Mouse (Mus musculus) gastrocnemius, adult 2 months (tissue): ENCODE measurements around the gene D130043K22Rik. TPM values are rescaled to one million over a fixed set of nuclear protein-coding genes. Genes with fewer than 3 reads are reported as not detected.
"Not testable (repeated sequence)": the region's sequence is repeated elsewhere in the genome, so short reads cannot be mapped to it uniquely, and the experiment has no call there.

Experiments used
- DNase-seq: peaks from one replicate; pipeline ENCODE4 v3.0.0; 2022
- H3K27ac ChIP-seq: fragments of 200-600 bp; 2 replicates; pipeline ENCODE4 v1.8.1; 2022; ENCODE audit warnings: mild to moderate bottlenecking
- H3K4me3 ChIP-seq: fragments of 200-600 bp; 2 replicates; pipeline ENCODE4 v1.8.1; 2022; ENCODE audit warnings: mild to moderate bottlenecking, moderate library complexity
- CTCF ChIP-seq: fragments of 200-600 bp; IDR thresholded peaks from 2 replicates; pipeline ENCODE4 v1.8.1; 2022; ENCODE audit warnings: antibody characterized with exemption, mild to moderate bottlenecking, moderate library complexity
- intact Hi-C: fragments of 180-260 bp; cut with DNase I; formaldehyde crosslinking; loops from one replicate; pipeline ENCODE4 v1.15.1; 2025
- total RNA-seq, 2 experiments: library from RNA; stranded (reverse); gene quantifications; 2 replicates each; pipeline ENCODE4 v1.2.3; 2021

D130043K22Rik gene
- total RNA-seq, 2 experiments from 2014 or later, result not detected

DNA sequence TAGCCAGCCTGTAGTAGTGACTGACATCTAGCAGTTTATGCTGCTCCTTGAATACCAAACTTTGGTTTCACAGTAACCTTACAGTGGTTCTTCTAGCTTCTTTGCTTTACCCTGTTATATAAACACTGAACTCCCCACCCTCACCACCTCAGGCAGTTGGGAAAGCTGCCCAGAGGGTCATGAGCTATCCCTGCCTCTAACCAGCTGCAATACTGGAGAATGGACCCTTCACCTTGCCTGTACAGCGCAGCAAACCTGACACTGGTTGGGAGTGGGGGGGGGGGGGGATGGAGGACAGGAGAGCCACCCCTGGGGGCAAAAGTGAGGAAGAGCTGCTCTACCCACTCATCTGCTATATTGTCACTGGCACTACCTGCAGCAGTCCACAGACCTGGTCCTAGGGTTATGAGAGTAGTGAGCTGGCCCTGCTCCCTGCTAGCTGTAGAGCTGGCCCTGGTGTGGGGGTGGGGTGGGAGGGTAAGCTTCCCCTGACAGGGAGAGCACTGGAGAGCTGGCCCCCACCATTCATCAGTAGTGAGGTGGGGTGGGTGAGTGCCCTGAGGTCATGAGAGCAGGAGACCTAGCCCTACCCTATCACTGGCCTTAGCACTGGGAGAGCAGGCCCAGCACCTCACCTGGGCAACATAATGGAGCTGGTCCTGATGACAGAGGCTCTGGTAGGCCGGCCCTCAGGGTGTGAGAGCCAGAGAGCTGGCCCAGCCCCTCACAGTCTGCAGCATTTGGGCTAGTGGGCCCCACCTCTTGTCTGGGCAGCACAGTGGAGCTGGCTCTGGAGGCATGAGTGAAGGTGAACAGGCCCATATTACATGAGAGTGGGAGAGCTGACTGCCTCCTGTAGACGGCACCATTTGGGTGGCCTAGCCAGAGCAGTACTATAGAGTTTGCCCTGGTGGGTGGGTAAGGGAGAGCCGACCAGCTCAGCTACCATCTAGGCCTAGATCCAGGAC, 28.5 kb upstream of the D130043K22Rik start:
- no peak for TF ChIP-seq CTCF
- no peak for DNase-seq
- H3K27ac ChIP-seq, result no peak overlapping the region
- intact Hi-C loops, result no loop called here
- no peak overlapping the region for H3K4me3 ChIP-seq

DNA sequence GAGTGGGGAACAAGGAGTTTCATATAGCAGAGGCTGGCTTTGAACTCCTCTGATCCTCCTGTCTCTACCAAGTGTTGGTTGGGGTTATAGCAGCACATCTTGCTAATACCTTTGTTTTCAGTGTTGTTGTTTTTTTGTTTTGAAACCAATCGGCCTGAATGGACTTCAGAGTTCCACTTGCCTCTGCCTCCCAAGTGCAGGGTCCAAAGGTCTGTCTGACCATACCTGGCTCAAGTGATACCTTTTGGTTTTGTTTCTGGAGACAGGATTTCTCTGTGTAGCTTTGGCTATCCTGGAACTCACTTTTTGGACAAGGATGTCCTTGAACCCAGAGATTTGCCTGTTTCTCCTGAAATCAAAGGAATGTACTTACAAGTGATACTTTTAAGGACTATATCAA, 25.0 kb upstream of the D130043K22Rik start:
- Histone ChIP-seq H3K4me3 (no peak overlapping the region), H3K27ac (no peak overlapping the region)
- DNase-seq, result no peak
- TF ChIP-seq CTCF, result no peak
- intact Hi-C loops, result no loop called here

DNA sequence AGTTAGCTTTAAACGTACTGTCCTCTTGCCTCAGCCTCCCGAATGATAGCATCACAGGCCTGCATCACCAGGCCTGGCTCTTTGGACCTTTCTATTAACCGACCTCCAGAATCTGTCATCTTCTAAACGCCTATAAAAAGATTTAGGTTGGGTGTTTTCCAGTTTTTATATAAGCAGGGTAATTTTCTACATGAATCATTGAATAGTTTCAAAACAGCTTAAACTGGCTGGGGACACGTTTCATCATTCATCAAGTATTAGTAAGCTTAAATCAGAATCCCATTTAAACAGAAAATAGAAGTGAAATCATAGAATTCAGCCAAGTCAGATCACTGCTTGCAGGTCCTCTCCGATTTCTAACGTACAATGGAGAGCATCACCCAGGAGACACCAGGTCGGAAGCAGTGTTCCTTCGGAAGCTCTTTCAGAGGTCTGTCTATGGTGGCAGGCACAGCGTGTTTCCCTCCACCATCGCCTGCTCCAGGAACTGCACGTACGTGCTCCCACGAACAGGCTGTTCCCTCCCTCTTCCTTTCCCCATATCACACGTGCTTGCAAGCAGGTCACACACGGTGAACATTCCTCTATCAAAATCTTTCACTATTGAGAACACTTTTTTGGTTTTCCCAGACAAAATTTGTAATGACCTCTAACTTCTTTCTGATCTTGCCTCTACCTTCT, 22.1 kb upstream of the D130043K22Rik start:
- Histone ChIP-seq H3K4me3 (no peak overlapping the region), H3K27ac (no peak overlapping the region)
- DNase-seq, result no peak
- intact Hi-C loops, result no loop called here
- TF ChIP-seq CTCF, result no peak

DNA sequence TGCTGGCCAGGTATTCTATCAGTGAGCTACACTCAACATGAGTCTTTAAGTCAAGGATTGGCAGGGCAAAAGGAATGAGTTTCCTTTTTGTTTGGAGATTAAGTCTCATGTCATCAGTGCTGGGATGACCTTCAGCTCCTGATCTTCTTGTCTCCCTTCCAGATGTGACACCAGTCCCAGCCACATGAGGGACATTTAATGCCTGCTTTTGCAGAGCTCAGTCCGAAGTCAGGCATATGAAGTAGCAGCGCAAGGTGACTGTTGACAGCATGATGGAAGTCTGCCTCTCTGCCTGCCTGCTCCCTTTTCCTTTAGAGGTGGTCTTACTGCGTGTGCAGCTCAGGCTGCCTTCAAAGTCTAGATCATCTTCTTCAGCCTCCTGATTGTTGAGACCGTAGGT, 20.3 kb upstream of the D130043K22Rik start:
- TF ChIP-seq CTCF, result peak; percentile 8; the same call in 1 of the 2 replicates
- intact Hi-C loops, result no loop called here
- peak; percentile 34 for DNase-seq
- Histone ChIP-seq H3K27ac (peak overlapping the region; percentile 65), H3K4me3 (no peak overlapping the region)

DNA sequence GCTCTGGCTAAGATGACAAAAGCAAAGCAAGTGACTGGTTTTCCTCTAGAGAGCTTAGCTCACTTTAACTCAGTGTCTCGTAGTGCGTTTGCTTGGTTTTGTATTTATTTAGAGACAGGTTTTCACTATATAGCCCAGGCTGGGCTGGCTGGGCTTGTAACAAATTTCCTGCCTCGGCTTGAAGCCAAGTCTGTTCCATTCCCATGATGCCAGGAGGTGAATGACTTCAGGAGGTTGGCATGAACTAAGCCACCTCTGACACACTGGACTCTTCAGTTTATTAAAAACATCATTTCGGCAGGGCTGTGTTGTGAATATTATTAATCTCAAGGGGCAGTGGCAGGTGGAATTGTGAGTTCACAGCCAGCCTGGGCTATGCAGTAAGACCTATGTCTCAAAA, 19.3 kb upstream of the D130043K22Rik start:
- intact Hi-C loops, result no loop called here
- Histone ChIP-seq H3K4me3 (no peak overlapping the region), H3K27ac (peak overlapping the region; percentile 65)
- no peak for TF ChIP-seq CTCF
- no peak for DNase-seq

DNA sequence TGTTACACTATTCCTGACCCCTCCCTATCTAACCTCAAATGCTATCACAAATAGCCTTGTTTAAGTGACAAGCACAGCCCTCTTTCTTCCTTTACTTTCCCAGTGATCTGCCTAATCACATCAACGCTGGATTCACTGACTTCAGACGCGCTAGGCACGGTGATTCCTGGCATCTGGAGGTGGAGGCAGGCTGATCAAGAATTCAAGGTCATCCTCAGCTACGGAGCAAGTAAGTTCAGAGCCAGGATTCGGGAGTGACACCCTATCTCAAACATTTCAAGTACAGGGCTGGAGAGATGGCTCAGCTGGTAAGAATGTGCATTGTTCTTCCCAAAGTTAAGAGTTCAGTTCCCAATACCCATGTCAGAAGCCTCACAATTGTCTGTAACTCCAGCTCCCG, 18.8 kb upstream of the D130043K22Rik start:
- H3K4me3 ChIP-seq, result no peak overlapping the region
- H3K27ac ChIP-seq, result peak overlapping the region; percentile 65
- intact Hi-C loops, result no loop called here
- no peak for TF ChIP-seq CTCF
- no peak for DNase-seq

DNA sequence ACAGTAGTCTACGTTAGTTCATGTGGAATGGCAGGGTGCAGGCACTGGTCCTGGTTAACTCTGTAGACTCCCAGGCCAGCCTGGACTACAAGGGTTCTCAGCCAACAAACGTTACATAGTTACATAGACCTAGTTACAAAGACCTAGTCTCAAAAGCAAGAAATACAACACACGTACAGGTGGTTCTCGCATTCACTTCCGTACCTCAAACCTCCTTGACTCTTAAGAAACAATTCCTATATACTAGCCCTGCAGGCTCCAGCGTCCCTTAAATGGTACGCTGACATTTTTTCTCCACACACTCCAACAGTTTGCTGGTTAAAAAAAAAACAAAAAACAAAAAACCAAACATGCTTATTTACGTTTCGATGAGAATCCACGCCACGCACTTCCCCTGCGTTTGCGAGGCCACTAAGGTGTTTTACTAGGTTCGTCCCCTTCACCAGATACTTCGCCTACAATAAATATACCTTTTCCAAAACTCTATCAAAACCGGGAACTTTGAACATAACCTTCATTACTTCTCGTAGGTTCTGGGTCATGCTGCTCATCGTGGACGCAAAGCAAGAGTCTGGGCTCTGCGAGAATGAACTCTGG, 14.1 kb upstream of the D130043K22Rik start:
- no peak for TF ChIP-seq CTCF
- intact Hi-C loops, result loop anchor here (2.0 kb wide), 1 partner anchor 30 kb away; the partner anchor contains the start of gene BC005537
- Histone ChIP-seq H3K4me3 (peak overlapping the region; percentile 77), H3K27ac (peak overlapping the region; percentile 95)
- DNase-seq, result no peak

DNA sequence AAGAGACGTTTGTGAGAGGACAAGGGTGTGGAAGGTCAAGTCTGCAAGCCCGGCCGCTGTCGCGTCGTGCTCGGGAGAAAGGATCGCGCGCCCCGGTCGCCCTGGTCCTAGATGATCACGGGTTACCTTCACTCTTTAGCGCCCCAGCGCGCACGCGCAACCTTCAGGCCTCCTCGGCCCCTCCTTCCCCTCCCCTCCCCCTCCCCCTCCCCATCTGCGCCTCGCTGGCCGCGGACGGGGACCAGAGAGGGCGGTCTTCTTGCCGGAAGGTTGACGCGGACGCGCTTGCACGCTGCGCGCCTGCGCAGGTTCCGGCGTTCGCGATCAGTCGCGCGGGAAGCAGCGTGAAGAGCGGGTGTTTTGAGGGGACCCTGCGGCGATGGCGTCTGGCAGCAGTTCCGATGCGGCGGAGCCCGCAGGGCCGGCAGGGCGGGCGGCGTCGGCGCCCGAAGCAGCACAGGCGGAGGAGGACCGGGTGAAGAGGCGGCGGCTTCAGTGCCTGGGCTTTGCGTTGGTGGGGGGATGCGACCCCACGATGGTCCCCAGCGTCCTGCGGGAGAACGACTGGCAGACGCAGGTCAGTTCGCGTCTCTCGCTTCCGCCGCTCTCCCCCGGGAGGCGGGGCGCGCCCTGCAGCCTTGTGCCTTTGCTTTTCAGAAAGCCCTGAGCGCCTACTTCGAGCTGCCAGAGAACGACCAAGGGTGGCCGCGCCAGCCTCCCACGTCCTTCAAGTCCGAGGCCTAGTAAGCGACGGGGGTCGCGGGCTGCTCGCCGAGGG, 13.4 kb upstream of the D130043K22Rik start, which contains the start of the genes Acot13 and Tdp2:
TSS of gene Acot13 (minus strand) at position 188 of the 778 bp plus-strand sequence.
TSS of gene Tdp2 (plus strand) at position 327 of the 778 bp plus-strand sequence.
- intact Hi-C loops, result loop anchor here (2.0 kb wide), 1 partner anchor 31 kb away; the partner anchor contains the start of gene BC005537
- Histone ChIP-seq H3K27ac (peak within 1 kb of the TSS; percentile 95), H3K4me3 (peak within 1 kb of the TSS; percentile 77)
- TF ChIP-seq CTCF, result 0 out of 2 replicates have a peak, but pooled peaks have one; percentile 1
- DNase-seq, result peak; percentile 97

DNA sequence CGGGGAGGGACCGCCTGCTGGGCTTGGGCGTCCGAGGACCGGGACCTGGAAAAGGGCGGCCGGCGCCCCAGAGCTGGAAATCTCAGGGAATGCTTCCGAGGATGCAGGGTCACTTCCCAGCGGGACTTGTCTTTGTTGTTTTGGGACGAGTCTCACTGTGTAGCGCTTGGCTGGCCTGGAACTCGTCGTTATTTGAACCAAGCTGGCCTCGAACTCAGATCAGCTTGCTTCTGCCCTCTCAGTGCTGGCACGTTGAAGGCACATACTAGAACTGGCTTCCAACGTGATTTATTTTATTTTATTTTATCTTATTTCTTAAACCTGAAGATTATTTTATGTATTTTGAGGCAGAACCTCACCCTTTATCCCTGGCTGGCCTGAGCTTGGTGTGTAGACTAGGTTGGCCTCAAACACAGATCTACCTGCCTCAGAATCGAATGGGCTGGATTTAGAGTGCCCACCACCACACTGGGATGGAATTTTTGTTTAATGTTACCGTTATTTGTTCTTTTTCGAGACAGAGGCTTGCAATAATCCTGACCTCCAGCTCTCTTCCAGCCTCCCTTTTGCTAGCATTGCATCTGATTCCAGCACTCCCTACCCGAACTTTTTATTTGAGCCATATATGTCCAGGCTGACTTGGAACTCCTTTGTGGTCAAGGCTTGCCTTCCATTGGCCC, 12.7 kb upstream of the D130043K22Rik start:
- DNase-seq, result no peak
- Histone ChIP-seq H3K4me3 (peak overlapping the region; percentile 77), H3K27ac (peak overlapping the region; percentile 95)
- TF ChIP-seq CTCF, result no peak
- intact Hi-C loops, result no loop called here

DNA sequence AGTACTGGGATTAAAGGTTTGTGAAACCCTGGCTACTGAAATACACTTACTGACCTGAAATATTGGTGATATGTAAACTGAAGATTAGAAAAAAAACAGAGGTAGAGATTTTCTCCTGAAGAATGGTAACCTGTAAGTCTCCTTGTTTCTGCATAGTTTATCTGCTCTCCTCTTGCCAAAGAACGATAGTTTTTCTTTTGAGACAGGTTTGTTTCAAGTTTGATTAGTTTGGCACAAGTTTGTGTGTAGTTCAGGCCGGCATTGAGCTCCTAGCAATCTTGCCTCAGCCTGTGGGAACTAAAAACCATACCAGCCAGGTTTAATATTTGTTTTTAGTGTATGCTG, 12.2 kb upstream of the D130043K22Rik start:
- intact Hi-C loops, result no loop called here
- Histone ChIP-seq H3K4me3 (peak overlapping the region; percentile 77), H3K27ac (peak overlapping the region; percentile 95; the same call in 1 of the 2 replicates)
- DNase-seq, result no peak
- no peak for TF ChIP-seq CTCF

DNA sequence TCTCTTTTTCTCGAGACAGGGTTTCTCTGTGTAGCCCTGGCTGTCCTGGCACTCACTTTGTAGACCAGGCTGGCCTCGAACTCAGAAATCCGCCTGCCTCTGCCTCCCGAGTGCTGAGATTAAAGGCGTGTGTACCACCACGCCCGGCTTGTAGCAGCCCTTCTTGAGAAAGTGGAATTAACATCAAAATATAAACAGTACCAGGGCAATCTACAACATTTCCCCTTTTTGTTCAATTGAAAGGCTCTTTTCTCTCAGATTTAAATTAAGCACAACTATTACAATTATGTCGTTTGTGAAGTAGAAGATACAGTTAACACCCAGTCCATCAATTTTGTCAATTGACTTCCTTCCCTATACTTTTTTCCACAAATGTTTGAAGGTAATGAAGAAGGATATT, 7.2 kb upstream of the D130043K22Rik start:
- intact Hi-C loops, H3K4me3 ChIP-seq, DNase-seq, H3K27ac ChIP-seq: not testable (repeated sequence)
